Mouse (Mus musculus): ENCODE results near the gene Bag3.

- no peak for TF ChIP-seq CTCF (IDR thresholded peaks at IDR 0.05; ENCODE audit: control insufficient read depth, insufficient read depth, insufficient replicate concordance, low read depth, low read length)
- TF ChIP-seq POLR2A (IDR thresholded peaks at IDR 0.05; ENCODE audit: control insufficient read depth, low read depth, low read length): no peak
Observed at GRCm38 (mm10) chr7:128543961-128544360, 20.5 kb downstream of the Bag3 start.
